Mouse (Mus musculus) limb, embryonic 14.5 days (tissue): ENCODE data around the gene Cideb. TPM values are rescaled to one million over a fixed set of nuclear protein-coding genes. Genes with fewer than 3 reads are reported as not detected.
"Not testable (repeated sequence)": the region's sequence is repeated elsewhere in the genome, so short reads cannot be mapped to it uniquely, and the experiment has no call there.

Experiments used
- ATAC-seq: fragments of 200-750 bp; cut with Nextera tagmentation; 2 replicates; pipeline ENCODE4 v1.8.0; 2017; ENCODE audit warnings: low read depth, moderate number of reproducible peaks, moderate TSS enrichment; ENCODE audit not compliant: low FRiP score
- DNase-seq: peaks from one replicate; pipeline ENCODE4 v3.0.0-alpha.2; 2015; ENCODE audit warnings: low spot score
- H3K27ac ChIP-seq: fragments of 300-500 bp; sonication (generic); replicated peaks from 2 replicates; pipeline ENCODE4 v1.5.1; 2014; ENCODE audit warnings: low read depth, mild to moderate bottlenecking, low read length, moderate library complexity, mixed read lengths
- H3K27me3 ChIP-seq: fragments of 300-500 bp; sonication (generic); 2 replicates; pipeline ENCODE4 v1.6.1; 2014; ENCODE audit warnings: low read length, mixed read lengths; ENCODE audit not compliant: control insufficient read depth, insufficient read depth
- H3K36me3 ChIP-seq: fragments of 300-500 bp; sonication (generic); 2 replicates; pipeline ENCODE4 v1.6.1; 2014; ENCODE audit warnings: mild to moderate bottlenecking, low read length, moderate library complexity, mixed read lengths; ENCODE audit not compliant: control insufficient read depth, insufficient read depth
- H3K4me1 ChIP-seq: fragments of 300-500 bp; sonication (generic); 2 replicates; pipeline ENCODE4 v1.6.1; 2014; ENCODE audit warnings: antibody characterized with exemption, low read length, mixed read lengths; ENCODE audit not compliant: control insufficient read depth, insufficient read depth
- H3K4me2 ChIP-seq: fragments of 300-500 bp; sonication (generic); replicated peaks from 2 replicates; pipeline ENCODE4 v1.6.1; 2014; ENCODE audit warnings: low read depth, mild to moderate bottlenecking, low read length, moderate library complexity; ENCODE audit not compliant: severe bottlenecking
- H3K4me3 ChIP-seq: fragments of 300-500 bp; sonication (generic); replicated peaks from 2 replicates; pipeline ENCODE4 v1.5.1; 2014; ENCODE audit warnings: low read length
- H3K9ac ChIP-seq: fragments of 300-500 bp; sonication (generic); 2 replicates; pipeline ENCODE4 v1.6.1; 2014; ENCODE audit warnings: mild to moderate bottlenecking, low read depth, low read length, moderate library complexity; ENCODE audit not compliant: severe bottlenecking
- H3K9me3 ChIP-seq: fragments of 300-500 bp; sonication (generic); 2 replicates; pipeline ENCODE4 v1.6.1; 2016; ENCODE audit warnings: low read length; ENCODE audit not compliant: control insufficient read depth
- POLR2A ChIP-seq: fragments of 200-500 bp; IDR thresholded peaks from 2 replicates; pipeline ENCODE4 v1.8.0; 2012; ENCODE audit warnings: inconsistent platforms, mild to moderate bottlenecking, moderate library complexity, borderline replicate concordance; ENCODE audit not compliant: insufficient read depth, insufficient read length; ENCODE audit errors: extremely low read depth
- WGBS: fragments of 180-500 bp; shearing (Covaris S2); extraction: QIAGEN DNeasy Blood & Tissue Kit; methylation state at CpG from one replicate; pipeline ENCODE4 v1.1.7; 2014; 5-methylcytosine and 5-hydroxymethylcytosine counted together
- polyA plus RNA-seq, 2 experiments: library from polyadenylated mRNA; depleted of rRNA in 1 of 2; stranded (reverse) in 1 of 2; unstranded in 1 of 2; fragments of >200 nt; fragmentation: Nextera tagmentation in 1 of 2; extraction: Ambion mirVana in 1 of 2; gene quantifications; 2 replicates each; pipeline versions ENCODE4 v1.2.1 to v1.2.3; 2012 to 2014

Gene Cideb
- polyA plus RNA-seq, 2 experiments = 0.41 to 2.1 TPM

GRCm38 (mm10) chr14:55763166-55763565 lies 4.9 kb upstream of the Cideb start:
- H3K4me2 ChIP-seq = peak overlapping the region; percentile 98; the same call in 1 of the 2 replicates
- no peak overlapping the region for H3K27ac ChIP-seq

GRCm38 (mm10) chr14:55762001-55762821 lies 4.0 kb upstream of the Cideb start:
- WGBS = under 1% methylated on average over 56 of the region's 77 CpGs
- H3K27ac ChIP-seq = peak overlapping the region; percentile 53
- no peak for TF ChIP-seq POLR2A
- DNase-seq (peak; percentile 62), ATAC-seq (peak; percentile 82)
- H3K9ac ChIP-seq = peak overlapping the region; percentile 77
- H3K4me3 ChIP-seq = peak overlapping the region; percentile 55
- H3K4me1 ChIP-seq = peaks cover 13% of the 10 kb centered on the region
- peaks cover 11% of the 10 kb centered on the region for H3K27me3 ChIP-seq
- no peaks in the 10 kb centered on the region for H3K9me3 ChIP-seq
- peak overlapping the region; percentile 98 for H3K4me2 ChIP-seq
- H3K36me3 ChIP-seq = no peaks in the 10 kb centered on the region

More at GRCm38 (mm10) chr14:55763166-55763565, 4.9 kb upstream of the Cideb start:
- no peak for DNase-seq
- Histone ChIP-seq H3K27me3 (peaks cover 17% of the 10 kb centered on the region), H3K9me3 (no peaks in the 10 kb centered on the region), H3K36me3 (no peaks in the 10 kb centered on the region), H3K4me1 (peaks cover 13% of the 10 kb centered on the region), H3K9ac (no peak overlapping the region), H3K4me3 (peak overlapping the region; percentile 55; the same call in 1 of the 2 replicates)
- WGBS = 66% methylated on average over 7 of the region's 7 CpGs
- no peak for ATAC-seq
- no peak for TF ChIP-seq POLR2A

DNA sequence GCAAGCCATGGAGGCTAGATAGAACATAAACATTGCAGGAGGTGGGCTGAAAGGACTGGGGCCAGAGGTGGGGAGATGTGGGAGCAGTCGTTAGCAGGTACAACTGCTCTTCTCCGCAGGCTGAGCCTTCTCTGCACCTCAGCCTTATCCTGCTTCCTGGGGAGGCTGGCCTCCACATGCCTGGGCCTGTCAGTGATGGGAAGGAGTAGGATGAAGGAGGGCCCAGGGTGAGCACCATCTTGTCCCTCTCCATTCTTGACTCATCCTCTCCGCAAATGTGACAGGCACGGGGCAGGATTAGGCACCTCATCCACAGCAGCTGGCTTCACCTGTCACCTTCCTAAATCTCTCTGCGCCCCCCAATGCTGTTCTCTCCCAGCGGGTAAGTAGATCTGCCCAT lies 2.9 kb upstream of the Cideb start, which contains the start of gene Ltb4r2:
Gene Ltb4r2 (plus strand): TSS at position 266 of the 400 bp plus-strand sequence.
- Histone ChIP-seq H3K4me3 (peak within 1 kb of the TSS; percentile 55), H3K9ac (peak within 1 kb of the TSS; percentile 77), H3K4me2 (peak within 1 kb of the TSS; percentile 98), H3K4me1 (peaks cover 13% of the 10 kb centered on the region), H3K27me3 (0 out of 2 replicates have a peak, but pooled peaks cover 8% of the 10 kb centered on the region), H3K27ac (peak within 1 kb of the TSS; percentile 53), H3K36me3 (0 out of 2 replicates have a peak, but pooled peaks cover 1% of the 10 kb centered on the region), H3K9me3 (no peaks in the 10 kb centered on the region)
- no peak for TF ChIP-seq POLR2A
- WGBS = 74% methylated on average over 5 of the region's 6 CpGs
- no peak for DNase-seq
- no peak for ATAC-seq

DNA sequence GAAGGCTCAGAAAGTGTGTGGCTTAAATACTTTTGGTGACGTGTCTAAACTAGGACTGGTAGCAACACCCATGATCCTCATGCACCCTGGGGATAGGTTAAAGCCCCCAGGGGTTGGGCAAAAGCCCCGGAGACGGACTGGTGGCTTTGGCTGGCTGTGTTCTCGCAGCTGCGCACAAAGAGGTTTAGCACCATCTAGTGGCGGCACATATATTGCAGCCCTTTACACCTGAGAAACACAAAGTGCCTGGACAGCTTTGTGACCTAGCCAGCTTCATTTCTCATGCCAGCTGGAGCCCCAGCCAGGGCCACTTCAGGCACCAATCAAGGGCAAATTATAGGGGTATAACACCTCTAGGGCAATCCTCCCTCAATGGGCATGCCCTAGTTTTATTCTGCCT lies 1.9 kb upstream of the Cideb start:
- ATAC-seq (0 out of 2 replicates have a peak, but pooled peaks have one; percentile 12), DNase-seq (peak; percentile 74)
- not testable (repeated sequence) for H3K9ac ChIP-seq, H3K9me3 ChIP-seq, H3K27me3 ChIP-seq, H3K27ac ChIP-seq
- H3K4me3 ChIP-seq = peak overlapping the region; percentile 14
- peak overlapping the region; percentile 38 for H3K4me2 ChIP-seq
- H3K36me3 ChIP-seq = peaks cover 11% of the 10 kb centered on the region; the same call in 1 of the 2 replicates
- 4% methylated on average over 6 of the region's 6 CpGs for whole genome bisulfite sequencing
- H3K4me1 ChIP-seq = peaks cover 13% of the 10 kb centered on the region

- Histone ChIP-seq H3K36me3 (peaks cover 37% of the 10 kb centered on the region), H3K4me3 (no peak overlapping the region), H3K4me1 (peaks cover 6% of the 10 kb centered on the region), H3K9me3 (no peaks in the 10 kb centered on the region), H3K27ac (no peak overlapping the region), H3K27me3 (0 out of 2 replicates have a peak, but pooled peaks cover 8% of the 10 kb centered on the region), H3K4me2 (no peak overlapping the region), H3K9ac (no peak overlapping the region)
- DNase-seq = no peak
- ATAC-seq = no peak
- 80% methylated on average over 6 of the region's 6 CpGs for WGBS
- TF ChIP-seq POLR2A = no peak
Observed at GRCm38 (mm10) chr14:55757566-55757965, 692 bp downstream of the Cideb start.
